Mouse (Mus musculus) mouse embryonic stem cell (cell line): ENCODE results near the gene Acer3.

Experiments used
- in situ Hi-C, 2 experiments: fragments of 300-500 bp; cut with MboI; formaldehyde crosslinking; loops; 1 replicate in 1 of 2; 3 replicates in 1 of 2; pipeline ENCODE4 v1.14.3; 2019 to 2020; ENCODE audit warnings: low sequenced_read_pairs in 2 of 2, low pct_unique_long_range_greater_than_20kb in 1 of 2, mixed read lengths in 1 of 2; ENCODE audit not compliant: unreplicated experiment in 1 of 2

The Acer3 gene

DNA sequence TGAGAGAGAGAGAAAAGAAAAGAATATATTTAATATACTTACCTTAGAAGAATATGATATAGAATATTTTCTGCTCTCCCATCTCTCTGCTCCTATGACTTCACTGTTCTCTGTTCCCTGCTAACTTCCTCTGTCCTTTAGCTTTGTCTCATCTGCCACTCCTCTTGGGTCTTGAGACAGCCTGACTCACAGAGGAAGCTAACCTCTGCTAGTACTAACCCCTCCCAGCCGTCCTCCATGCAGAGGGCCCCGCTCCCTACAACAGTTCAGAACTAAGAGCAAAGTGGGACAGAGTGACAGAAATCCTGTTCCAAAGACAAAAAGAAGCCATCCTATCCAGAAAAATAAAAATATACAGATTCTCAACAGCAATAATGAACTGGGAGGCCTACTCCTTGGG, at the start of gene Acer3:
Acer3 (minus strand) TSS at position 126 of the 400 bp plus-strand sequence.
- in situ Hi-C loops = no loop called here

DNA sequence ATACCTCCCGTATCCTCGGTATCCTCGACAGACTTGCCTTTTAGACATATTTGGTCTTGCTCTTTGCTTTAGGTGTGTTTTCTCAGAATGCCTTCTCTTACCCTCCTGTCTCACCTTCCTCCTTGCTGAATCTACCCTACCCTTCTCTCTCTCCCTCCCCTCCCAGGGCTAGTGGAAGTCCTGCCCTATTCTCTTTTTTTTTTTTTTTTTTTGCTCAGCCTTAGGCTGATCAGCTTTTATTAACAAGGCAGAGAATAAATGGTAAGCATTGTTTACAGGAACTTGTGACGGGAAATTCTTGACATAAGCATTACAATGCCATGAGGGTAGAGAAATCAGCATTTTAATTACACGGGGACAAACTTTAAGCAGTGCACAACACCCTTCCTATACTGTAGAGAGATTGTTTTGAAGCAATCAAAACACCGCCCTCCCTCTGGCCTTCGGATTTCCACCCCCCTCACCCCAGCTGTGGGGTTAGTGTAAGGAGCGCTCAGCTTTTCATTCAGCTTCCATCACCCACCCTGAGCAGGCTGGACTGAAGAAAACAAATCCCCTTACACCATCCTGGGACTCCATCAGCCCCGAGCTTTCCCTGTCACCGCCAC, 48.9 kb upstream of the Acer3 start:
- in situ Hi-C loops = no loop called here

DNA sequence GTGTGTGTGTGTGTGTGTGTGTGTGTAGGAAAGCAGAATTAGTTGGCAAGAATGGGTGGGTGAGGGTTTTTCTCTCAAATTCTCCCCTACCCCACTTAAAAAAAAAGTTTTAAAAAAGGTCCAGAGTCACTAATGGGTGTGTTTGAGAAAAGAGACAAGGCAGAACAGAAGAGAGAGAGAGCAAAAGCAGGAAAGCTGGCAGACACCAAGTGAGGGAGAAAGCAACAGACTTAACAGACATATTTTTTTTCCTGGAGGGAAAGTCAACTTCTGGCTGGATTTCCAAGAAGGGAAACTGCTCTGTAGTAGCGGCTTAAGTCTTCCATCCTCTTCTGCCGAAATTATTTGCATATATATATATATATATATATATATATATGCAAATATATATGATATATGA, 40.7 kb upstream of the Acer3 start:
- in situ Hi-C loops = no loop called here

DNA sequence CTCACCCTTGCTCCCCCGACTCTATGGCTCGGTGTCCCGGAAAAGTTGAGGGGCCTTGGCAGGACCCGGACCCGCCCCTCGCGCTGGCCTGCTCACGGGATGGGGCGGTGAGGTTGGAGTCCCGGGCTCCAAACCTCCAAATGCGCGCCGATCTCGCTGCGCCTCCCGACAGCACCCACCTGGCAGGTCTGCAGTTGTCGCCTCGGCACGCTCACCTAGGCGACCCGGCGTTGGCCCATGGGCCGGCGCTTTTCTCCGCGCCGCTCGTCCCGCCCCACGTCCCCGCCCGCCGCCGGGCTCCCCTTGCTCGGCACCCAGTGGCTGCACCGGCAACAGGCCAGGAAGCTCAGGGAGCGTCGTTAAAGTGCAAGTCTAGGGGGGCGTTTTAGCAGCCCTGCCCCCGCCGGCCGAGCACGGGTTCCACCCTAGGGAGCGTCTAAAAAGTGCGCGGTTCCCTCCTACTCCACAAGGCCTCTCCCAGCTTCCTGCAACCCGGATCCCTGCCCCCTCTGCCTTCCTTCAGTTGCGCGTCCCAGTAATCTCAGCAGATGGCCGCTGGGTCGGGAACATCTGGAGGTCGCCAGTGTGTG, 40.1 kb upstream of the Acer3 start, which contains the start of gene Tsku:
Tsku (minus strand) TSS at position 266 of the 590 bp plus-strand sequence.
- in situ Hi-C loops = no loop called here

DNA sequence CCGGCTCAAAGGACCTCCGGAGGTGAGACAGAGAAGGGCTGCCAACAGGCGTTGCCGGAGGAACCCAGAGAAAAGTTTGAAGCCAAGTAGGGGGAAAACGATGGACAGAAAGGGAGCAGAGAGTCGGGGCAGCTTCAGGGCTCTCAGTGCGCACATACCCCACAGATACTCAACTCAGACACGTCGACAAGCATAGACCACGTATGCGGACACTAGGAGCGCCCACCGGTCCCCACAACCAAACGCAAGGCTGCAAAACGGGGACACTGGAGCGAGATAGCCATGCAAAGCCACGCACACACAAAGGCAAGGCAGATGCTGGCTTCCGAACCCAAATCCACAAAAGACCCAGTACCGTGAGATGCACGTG, 39.6 kb upstream of the Acer3 start:
- in situ Hi-C loops = no loop called here

DNA sequence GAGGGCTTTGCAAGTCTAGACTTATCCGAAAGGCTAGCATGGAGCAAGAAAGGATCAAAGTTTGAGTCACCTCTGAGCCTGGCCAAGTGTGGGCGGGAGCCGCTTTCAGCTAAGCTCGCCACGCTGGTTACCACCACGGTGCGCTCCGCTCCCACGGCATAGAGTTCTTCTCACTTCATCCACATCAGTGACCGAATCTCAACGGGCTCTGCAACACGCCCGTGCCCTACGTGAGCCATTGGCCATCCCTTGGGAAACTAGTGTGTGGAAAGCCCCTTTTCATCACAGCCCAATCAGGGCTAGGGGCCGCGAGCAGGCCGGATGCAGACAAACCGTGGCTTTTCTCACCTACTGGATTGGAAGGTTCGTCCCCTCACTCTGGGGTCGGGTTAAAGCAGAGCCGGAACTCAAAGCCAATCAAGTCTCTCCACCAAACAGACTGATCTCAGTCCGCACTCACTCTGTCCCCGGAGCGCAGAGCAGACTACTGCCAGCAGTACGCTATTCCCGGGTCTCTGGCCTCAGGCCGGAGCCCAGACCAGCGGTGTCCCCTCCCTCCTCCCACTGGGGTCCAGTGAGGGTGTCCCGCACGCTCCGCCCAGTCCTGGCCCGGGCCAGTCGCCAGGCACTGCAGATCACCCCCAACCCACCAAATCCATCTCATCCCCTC, 39.1 kb upstream of the Acer3 start:
- in situ Hi-C loops = loop anchor here in 1 of 2 experiments (5.0 kb wide), 1 partner anchor 62 kb away; no protein-coding TSS in a partner anchor

DNA sequence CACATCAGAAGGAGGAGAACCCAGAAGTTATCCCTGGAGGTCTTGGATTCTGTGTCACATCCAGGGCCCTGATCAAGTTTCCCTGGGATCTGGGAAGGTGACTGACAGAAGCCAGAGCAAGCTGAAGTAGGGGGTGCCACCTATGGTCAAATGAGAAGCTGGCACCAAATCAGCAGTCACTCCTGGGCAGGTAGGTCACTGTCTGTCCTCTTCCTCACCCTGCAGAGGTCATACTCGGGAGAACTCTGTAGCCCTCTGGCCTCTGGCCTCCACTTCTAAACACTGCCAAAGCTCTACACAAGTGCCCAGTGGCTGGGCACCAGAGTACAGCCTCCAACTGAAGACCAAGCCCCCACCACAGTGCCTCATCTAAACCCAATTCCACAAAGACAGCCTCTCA, 37.0 kb upstream of the Acer3 start:
- in situ Hi-C loops = loop anchor here in 1 of 2 experiments (5.0 kb wide), 1 partner anchor 64 kb away; no protein-coding TSS in a partner anchor

DNA sequence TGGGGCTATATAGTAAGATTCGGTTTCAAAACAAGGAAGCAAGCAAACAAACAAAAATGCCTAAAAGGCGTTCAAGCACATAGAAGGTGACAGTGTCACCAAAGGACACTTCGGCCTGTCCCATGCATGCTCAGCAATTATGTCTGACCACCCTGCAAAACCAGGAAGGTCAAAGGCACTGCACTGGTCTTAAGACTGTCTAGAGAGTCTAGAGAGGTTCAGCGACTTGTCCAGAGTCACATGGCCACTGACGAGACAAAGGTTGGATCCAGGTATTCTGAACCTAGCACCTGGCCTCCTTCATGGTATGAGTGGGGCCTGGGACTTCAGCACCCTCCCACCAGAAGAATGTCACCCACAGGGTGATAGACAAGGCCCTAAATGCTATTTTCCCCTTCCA, 36.3 kb upstream of the Acer3 start:
- in situ Hi-C loops = loop anchor here in 1 of 2 experiments (5.0 kb wide), 1 partner anchor 65 kb away; no protein-coding TSS in a partner anchor

DNA sequence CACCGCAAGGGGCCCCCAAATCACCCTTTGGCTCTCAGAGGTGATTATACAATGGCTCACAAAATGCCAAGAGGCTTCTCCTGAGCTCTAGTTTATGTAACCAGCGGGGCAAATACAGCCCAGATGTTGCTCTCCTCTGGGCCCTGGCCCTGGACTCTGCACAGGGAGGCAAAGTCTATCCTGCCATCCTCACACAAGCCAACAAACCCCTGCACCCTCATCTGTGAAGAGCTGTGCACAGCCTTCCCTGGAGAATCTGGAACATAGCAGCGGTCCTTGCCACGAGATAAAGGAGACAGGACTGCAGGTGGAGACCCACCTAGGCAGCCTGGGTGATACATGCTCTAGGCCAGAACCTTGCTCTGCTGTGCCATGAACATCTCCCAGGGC, 33.9 kb upstream of the Acer3 start:
- in situ Hi-C loops = loop anchor here (5.0 kb wide), 2 partner anchors 67 to 77 kb away; no protein-coding TSS in a partner anchor

DNA sequence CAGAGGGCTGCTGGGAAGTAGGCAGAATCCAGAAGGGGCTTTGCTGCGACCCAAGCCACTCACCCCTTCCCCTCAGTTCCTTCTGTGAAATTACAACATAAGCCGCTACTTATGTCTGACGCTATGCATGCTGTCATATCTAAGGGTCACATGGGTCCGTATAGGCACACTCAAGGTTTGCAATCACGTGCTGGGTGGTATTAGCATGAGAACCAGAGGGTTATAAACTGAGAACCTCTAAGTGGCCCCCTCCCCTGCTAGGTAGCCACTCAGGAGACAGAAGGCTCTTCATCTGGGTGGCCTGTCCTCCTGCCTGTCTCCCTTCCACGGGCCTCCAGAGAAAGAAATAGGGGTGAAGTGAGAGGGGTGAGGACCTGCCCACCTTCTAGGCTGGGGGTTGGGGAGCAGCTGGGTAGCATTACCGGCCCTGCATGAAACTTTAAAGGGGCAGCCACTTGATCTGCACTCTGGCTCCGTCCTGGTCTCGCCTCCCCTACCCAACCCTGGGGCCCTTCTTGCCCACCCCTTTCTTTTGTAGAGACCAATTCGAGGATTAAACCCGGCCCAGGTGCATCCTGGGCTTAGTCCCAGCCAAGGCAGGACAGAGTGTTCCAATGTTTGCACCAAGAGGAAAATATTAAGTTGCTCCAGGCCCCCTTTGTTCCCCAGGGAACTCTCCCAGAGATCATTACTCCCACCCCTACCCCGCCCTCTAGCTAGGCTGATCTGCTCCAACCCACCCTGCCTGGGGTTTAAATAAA, 33.3 kb upstream of the Acer3 start:
- in situ Hi-C loops = loop anchor here in 1 of 2 experiments (5.0 kb wide), 1 partner anchor 78 kb away; no protein-coding TSS in a partner anchor

DNA sequence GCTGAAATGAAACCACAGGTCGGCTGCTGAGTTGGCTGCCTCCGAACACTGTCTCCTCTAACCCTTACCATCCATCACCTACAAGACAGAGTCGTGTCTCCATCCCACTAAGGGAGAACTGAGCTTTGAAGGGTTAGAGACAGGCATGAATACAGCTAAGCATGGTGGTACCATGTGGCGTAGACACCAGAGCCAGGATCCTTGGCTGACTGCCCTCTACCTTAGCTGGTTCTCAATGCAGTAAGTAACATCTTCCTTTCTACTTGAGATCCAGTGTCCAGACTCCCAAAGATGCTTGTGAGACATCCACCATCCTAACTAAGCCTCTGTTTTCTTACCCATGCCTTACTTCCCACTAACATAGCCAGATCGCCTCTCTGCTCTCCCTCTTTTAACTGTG, 32.6 kb upstream of the Acer3 start:
- in situ Hi-C loops = loop anchor here in 1 of 2 experiments (5.0 kb wide), 1 partner anchor 79 kb away; no protein-coding TSS in a partner anchor

DNA sequence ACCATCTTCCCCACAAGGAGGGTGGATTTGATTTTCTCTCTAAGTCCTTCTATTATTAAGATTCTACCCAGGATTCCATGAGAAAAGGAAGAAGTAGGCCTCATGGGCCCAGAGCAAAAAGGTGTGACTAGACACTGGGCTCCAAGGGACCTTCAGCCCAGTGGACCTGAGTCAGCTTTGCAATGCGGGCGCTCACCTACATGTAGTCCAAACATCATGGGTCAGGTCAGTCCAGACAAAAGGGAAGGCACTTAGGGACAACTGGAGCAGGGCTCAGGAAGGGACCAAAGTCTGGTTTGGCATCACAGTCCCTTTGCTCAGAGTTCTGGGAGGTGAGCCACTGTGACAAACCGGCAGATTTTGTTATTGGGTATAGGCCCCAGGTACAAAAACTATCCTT, 30.5 kb upstream of the Acer3 start:
- in situ Hi-C loops = loop anchor here in 1 of 2 experiments (5.0 kb wide), 1 partner anchor 81 kb away; no protein-coding TSS in a partner anchor

DNA sequence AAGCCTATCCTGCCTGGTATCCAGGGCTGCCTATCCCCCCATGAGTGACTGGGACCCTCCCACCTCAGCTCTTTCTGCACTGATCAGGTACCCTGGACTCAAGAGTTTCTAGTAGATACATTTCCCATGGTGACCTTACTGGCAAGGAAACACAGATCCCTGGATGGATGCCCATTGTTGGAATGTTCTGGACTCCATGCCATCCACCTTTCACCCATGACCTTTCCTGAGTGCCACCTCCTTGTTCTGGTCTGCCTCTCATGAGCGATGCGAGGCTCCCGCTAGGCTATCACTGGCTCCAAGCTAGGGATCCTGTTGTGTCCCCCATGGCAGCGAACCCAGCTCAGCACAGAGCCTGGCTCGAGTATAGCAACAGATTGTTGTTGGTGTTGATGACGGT, 28.8 kb upstream of the Acer3 start:
- in situ Hi-C loops = loop anchor here in 1 of 2 experiments (5.0 kb wide), 1 partner anchor 82 kb away; no protein-coding TSS in a partner anchor

DNA sequence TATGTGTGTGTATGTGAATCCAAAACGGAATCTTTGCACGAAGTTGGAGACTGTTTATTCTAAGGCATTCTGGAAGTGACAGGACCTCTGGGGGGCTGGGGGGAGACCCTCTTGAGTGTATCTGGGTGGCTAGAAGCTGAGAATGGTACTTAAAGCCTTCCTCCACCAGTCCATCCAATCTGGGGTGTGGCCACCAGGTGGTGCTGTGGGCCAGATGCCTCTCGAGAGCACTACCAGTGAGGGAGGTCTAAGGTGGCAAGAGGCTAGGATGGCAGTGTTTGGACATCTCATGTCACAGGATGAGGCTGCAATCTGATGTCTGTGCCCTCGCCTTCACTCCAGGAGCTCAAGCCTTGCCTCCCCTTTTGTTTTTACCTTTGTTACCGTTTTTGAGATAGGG, 28.1 kb upstream of the Acer3 start:
- in situ Hi-C loops = no loop called here

DNA sequence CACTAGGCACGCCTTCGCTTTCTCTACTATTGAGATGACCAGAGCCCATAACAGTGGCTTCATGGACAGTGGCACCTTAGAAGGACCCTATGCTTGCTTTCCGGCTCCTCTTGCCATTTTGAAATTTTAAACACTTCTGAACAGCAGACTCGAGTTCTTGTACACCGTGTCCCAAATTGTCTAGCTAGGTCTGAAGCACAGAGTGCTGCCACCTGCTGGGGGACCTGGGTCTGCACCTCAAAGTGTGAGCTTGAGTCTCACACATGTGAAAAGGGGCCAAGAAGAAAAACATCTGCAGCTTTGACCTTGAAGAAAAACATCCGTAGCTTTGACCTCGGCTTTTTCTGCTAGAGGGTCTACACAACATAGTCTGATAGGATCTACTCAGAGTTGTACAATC, 27.0 kb upstream of the Acer3 start:
- in situ Hi-C loops = no loop called here

DNA sequence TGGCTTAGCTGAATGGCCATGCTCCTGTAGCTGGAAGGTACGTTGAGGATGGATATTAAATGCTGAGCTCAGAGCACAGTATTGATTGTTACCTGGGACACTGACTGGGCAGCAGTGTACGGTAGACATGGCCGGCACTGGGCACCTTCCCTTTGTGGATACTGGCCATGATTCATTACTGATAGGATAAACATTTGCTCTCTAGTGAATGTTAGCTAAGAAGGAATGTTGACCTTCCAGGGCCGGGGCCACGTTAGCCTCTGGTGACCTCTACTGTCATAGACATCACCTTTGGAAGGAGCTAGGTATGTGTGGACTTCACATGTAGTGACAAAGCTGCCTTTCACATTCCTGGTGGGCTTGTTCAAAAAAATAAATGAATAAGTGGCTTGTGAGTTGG, 26.5 kb upstream of the Acer3 start:
- in situ Hi-C loops = no loop called here

DNA sequence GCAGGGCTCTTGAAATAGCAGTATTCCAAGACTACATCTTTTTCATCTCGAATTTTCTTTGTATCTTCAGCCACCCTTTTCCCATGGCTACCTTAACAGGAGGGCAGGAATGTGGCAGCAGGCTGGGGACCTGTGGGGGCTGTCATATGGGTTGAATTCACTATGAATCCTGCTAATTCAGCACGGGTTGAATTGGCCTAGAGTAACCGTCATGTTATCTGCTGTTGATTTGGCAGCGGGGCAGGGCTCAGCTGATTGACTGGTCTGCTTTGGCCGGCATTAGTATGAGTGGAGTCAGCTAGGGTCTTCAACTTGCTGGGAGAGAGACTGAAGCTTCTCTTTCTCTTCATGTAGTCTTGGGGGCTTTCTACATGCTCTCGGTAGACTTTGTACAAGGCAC, 24.0 kb upstream of the Acer3 start:
- in situ Hi-C loops = no loop called here

DNA sequence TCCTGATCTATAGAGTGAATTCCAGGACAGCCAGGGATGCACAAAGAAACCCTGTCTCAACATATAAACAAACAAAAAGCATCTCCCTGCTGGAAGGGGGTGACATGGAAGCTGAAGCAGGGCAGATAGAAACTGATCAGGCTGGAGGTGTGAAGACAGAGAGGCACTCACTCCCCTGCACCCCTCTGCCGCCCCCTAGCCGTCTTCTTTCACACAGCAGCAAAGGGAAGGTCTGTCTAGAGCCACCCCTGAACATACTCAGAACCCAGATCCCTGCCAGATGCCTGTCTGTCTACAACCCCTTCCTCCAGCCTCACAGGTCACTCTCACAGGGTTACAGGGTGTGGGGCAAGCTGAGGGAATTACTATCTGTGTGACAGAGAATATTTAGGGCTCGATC, 23.4 kb upstream of the Acer3 start:
- in situ Hi-C loops = no loop called here

DNA sequence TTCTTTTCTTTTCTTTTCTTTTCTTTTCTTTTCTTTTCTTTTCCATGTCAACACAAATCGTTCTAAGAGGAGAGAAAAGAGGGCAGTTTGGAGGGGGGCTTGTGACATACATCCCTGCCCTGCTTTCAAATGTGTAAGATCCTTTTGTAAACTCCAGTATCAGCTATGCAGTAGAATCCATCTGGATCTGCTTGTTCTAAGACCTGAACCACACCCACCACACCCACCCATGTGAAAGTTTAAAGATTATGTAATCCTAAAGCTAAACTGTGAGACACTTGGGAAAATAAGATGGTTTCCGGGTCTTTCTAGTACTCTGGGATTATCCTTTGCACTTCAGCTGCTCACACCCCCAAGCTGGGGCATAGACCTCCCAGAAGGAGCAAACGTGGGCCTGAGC, 21.2 kb upstream of the Acer3 start:
- in situ Hi-C loops = no loop called here
